Mouse (Mus musculus) MEL (cell line): ENCODE results near the gene Schip1.

Experiments
- CTCF ChIP-seq, 3 experiments: IDR thresholded peaks in 2 of 3; conservative IDR thresholded peaks in 1 of 3; 2 replicates each; pipeline ENCODE4 v1.5.1; 2011 to 2012; ENCODE audit warnings: low read length in 3 of 3, low read depth in 2 of 3, mild to moderate bottlenecking in 2 of 3, improper control_type of control experiment in 1 of 3, inconsistent platforms in 1 of 3, mixed read lengths in 1 of 3, moderate library complexity in 1 of 3; ENCODE audit not compliant: control insufficient read depth in 1 of 3, insufficient read depth in 1 of 3, poor library complexity in 1 of 3, severe bottlenecking in 1 of 3
- GATA1 ChIP-seq: IDR thresholded peaks from 2 replicates; pipeline ENCODE4 v1.6.1; 2011; ENCODE audit warnings: low read depth, low read length, improper control_type of control experiment
- POLR2A ChIP-seq, 2 experiments: IDR thresholded peaks; 2 replicates each; pipeline ENCODE4 v1.6.1; 2011 to 2012; ENCODE audit warnings: low read length in 2 of 2, mild to moderate bottlenecking in 2 of 2, control low read depth in 1 of 2, improper control_type of control experiment in 1 of 2, low read depth in 1 of 2, moderate library complexity in 1 of 2; ENCODE audit not compliant: control insufficient read depth in 1 of 2, insufficient read depth in 1 of 2, poor library complexity in 1 of 2
- TAL1 ChIP-seq: IDR thresholded peaks from 2 replicates; pipeline ENCODE4 v1.6.1; 2012; ENCODE audit warnings: mild to moderate bottlenecking, inconsistent platforms, low read length, moderate library complexity, mixed read lengths

DNA sequence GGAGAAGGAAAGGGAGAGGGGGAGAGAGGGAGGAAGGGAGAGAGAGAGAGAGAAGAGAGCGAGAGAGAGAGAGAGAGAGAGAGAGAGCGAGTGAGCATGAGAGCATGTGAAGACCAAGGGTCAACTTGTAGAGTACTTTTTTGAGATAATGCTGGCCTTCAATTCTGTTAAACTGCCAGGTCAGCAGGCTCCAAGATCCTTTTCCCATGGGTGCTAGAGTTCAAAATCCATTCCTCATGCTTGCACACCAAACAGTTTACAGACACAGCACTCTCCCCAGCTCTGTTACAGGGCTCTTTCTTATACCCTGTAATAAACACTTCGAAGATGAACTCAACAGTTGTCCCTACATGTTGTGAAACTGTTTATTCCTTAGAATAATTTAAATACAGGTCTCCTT is 450.1 kb downstream of the Schip1 start:
- no peak for TF ChIP-seq POLR2A (IDR thresholded peaks at IDR 0.05; ENCODE audit: control insufficient read depth in 1 of 2, insufficient read depth in 1 of 2, low read depth in 1 of 2, low read length in 2 of 2, poor library complexity in 1 of 2)
- TF ChIP-seq GATA1: no peak
- TF ChIP-seq TAL1: no peak
- TF ChIP-seq CTCF (IDR thresholded peaks at IDR 0.05 in 2 of 3, conservative IDR thresholded peaks at IDR 0.05 in 1 of 3; ENCODE audit: control insufficient read depth in 1 of 3, insufficient read depth in 1 of 3, low read depth in 2 of 3, low read length in 3 of 3, poor library complexity in 1 of 3, severe bottlenecking in 1 of 3): no peak
